Mouse (Mus musculus): ENCODE data around the gene Dmrtc1c1. TPM values are rescaled to one million over a fixed set of nuclear protein-coding genes. Genes with fewer than 3 reads are reported as not detected.
"Not testable (repeated sequence)": the region's sequence is repeated elsewhere in the genome, so short reads cannot be mapped to it uniquely, and the experiment has no call there.

Gene Dmrtc1c1
- polyA plus RNA-seq (2021), result not detected

DNA sequence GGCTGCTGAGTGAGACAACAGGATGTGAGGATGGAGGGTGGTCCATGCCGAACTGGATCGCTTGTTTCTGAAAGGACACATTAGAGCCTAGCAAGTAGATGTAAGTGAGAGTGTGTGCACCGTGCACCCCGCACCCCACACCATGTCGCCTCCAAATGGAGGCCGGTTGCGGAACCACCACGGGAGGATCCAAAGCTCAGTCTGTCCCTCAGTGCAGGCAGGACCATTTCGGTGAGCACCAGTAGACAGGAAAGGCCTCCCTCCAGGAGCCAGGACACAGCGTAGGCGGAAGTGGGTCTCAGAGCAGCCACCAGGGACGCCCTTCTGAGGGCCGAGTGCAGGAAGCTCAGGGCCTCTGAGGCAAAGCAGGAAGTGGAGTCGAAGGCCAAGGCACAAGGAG, at the start of gene Dmrtc1c1:
TSS of gene Dmrtc1c1 (plus strand) at position 301 of the 400 bp plus-strand sequence.
- ATAC-seq; H3K27me3 ChIP-seq; DNase-seq (ENCODE audit: low read depth, low spot score); POLR2A ChIA-PET; in situ Hi-C loops (cut with MboI; ENCODE audit: low pct_unique_long_range_greater_than_20kb); CTCF ChIA-PET: not testable (repeated sequence)

DNA sequence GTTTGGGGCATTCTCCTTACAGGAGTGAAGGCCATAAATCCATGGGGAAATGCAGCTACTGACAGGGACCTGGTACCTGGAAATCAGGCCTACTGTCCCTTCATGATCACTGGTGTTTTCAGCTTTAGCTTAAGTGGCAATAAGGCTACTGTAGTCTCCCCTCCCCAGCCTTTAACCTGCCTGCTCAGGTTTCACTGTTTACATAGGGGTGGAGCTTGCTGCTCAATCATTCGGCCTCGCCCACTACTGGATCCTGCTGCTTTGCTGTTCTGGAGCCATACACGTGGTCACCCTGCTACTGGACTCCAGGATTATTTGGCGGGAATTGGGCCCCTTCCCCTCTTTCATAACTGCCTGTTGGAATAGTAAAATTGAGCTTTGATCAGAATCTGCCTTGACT, 36.9 kb upstream of the Dmrtc1c1 start:
- DNase-seq (ENCODE audit: low read depth, low spot score) (no peak), ATAC-seq (no peak)
- POLR2A ChIA-PET, result no interaction called here
- in situ Hi-C loops (cut with MboI; ENCODE audit: low pct_unique_long_range_greater_than_20kb), result no loop called here
- no peak for TF ChIP-seq CTCF (IDR thresholded peaks at IDR 0.05)
- H3K27me3 ChIP-seq, result peaks cover 4% of the 10 kb centered on the region
- CTCF ChIA-PET, result no interaction called here

DNA sequence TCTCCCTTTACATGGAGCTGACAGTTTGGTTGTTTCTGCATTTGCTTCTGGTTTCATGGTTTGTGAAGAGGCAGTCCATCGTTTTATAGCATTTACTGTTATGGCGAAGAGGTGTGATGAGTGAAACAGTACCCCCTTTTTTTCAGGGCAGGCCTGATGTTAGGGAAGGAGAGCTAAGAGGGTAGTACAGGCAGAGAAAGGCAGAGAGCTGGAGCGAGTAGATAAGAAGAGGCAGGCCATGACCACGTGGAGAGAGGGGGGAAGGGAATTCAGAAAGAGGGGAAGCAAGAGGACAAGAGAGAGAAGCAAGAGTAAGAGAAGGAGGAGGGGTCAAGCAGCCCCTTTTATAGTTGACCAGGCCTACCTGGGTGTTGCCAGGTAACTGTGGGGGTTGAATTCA, 9.5 kb downstream of the Dmrtc1c1 start:
- ChIA-PET CTCF (no interaction called here), POLR2A (no interaction called here)
- ATAC-seq (no peak), DNase-seq (ENCODE audit: low read depth, low spot score) (no peak)
- in situ Hi-C loops (cut with MboI; ENCODE audit: low pct_unique_long_range_greater_than_20kb), result no loop called here
- peaks cover 41% of the 10 kb centered on the region for H3K27me3 ChIP-seq
- TF ChIP-seq CTCF (IDR thresholded peaks at IDR 0.05), result no peak

DNA sequence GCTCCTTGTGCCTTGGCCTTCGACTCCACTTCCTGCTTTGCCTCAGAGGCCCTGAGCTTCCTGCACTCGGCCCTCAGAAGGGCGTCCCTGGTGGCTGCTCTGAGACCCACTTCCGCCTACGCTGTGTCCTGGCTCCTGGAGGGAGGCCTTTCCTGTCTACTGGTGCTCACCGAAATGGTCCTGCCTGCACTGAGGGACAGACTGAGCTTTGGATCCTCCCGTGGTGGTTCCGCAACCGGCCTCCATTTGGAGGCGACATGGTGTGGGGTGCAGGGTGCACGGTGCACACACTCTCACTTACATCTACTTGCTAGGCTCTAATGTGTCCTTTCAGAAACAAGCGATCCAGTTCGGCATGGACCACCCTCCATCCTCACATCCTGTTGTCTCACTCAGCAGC, 51.8 kb downstream of the Dmrtc1c1 start, which contains the start of gene Dmrtc1c2:
TSS of gene Dmrtc1c2 (minus strand) at position 101 of the 400 bp plus-strand sequence.
- ATAC-seq; POLR2A ChIA-PET; CTCF ChIA-PET; in situ Hi-C loops (cut with MboI; ENCODE audit: low pct_unique_long_range_greater_than_20kb); H3K27me3 ChIP-seq; DNase-seq (ENCODE audit: low read depth, low spot score): not testable (repeated sequence)

Other genes with a start within 250 kb of the Dmrtc1c1 start
- 18.3 TPM for gene Phka1, start 158.7 kb upstream of the Dmrtc1c1 start, polyA plus RNA-seq (2021)
- gene Gm3880, start 116.0 kb upstream of the Dmrtc1c1 start, polyA plus RNA-seq (2021), result not detected
- not detected for gene Gm9112, start 95.3 kb upstream of the Dmrtc1c1 start, polyA plus RNA-seq (2021)
- not detected for gene Dmrtc1b, start 95.1 kb upstream of the Dmrtc1c1 start, polyA plus RNA-seq (2021)
- not detected for gene Dmrtc1c2, start 51.7 kb downstream of the Dmrtc1c1 start, polyA plus RNA-seq (2021)
- not detected for gene 1700031F05Rik, start 65.0 kb downstream of the Dmrtc1c1 start, polyA plus RNA-seq (2021)
- 0.05 TPM for gene Dmrtc1a, start 105.7 kb downstream of the Dmrtc1c1 start, polyA plus RNA-seq (2021)
- not detected for gene 1700011M02Rik, start 105.9 kb downstream of the Dmrtc1c1 start, polyA plus RNA-seq (2021)
- not detected for gene 1700018G05Rik, start 125.4 kb downstream of the Dmrtc1c1 start, polyA plus RNA-seq (2021)